Mouse (Mus musculus) mesoderm, embryonic 11.5 days (tissue): ENCODE measurements around the gene Mre11a.
A peak's percentile ranks its signal among the peaks of the same experiment; 100 is the strongest.
"Not testable (repeated sequence)": the region's sequence is repeated elsewhere in the genome, so short reads cannot be mapped to it uniquely, and the experiment has no call there.

Source experiments
- DNase-seq: peaks from one replicate; pipeline ENCODE4 v3.0.0-alpha.2; 2012; ENCODE audit warnings: low read depth, low spot score

Gene Mre11a

DNA sequence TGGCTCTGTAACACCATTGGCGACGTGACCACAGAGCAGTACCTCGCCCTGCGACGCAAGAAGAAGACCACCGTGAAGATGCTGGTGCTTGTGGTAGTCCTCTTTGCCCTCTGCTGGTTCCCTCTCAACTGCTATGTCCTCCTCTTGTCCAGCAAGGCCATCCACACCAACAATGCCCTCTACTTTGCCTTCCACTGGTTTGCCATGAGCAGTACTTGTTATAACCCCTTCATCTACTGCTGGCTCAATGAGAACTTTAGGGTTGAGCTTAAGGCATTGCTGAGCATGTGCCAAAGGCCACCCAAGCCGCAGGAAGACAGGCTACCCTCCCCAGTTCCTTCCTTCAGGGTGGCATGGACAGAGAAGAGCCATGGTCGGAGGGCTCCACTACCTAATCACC lies 83.9 kb downstream of the Mre11a start:
- DNase-seq = no peak

DNA sequence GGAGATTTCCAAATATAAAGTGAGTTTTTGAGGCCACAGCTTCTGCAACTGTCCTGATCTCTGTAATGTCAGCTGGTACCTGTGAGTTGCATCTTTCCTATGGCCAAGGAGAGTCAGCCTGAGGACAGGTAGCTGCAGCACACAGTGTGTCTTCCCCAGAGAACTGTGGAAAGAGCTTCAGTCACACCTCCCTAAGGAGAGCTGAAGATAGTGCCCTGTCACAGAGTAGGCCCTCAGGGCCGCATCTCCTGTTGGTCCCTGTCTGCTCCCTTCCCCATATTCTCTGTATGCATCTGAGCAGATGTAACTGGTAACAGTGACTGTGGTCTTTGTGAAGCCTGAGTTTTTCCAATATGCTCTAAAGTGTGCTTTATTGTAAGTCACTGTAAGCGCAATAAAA lies 85.9 kb downstream of the Mre11a start:
- DNase-seq = no peak

DNA sequence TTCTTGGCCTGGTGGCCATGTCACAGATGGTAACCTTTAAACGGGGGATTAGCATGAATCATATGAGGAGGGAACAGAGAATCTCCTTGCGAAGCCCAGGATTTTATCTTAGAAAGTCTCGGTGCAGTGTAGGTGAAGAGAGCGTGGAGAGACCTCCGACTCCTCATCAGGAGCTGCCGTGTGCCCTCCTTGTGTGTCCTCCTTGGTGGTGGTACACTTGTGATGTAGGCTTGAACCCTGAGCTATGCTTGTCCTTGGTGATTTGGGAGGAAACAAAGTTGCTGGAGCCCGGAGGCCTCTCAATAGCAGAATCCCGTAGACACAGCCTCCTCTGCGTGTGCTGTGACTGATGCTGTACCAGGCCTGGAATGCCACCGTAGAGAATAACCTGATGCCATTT lies 86.3 kb downstream of the Mre11a start:
- DNase-seq = no peak

DNA sequence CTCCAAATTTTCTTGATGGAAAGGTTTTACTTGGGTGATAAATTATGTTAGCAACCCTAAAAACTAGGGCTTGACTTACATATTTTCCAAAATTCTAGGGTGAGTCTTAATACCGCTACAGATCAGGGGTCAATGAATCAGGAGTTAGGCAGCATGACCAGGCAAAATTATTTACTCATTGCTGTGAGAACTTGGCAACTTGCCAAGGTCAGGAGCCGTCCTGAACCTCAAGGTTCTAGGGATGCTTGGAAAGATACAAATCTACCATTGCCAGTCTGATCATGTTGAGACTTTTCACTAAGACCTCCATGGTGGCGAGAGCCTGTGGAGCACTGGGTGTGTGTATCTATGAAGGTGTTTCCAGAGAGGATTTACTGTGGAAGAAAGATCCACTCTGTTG lies 87.1 kb downstream of the Mre11a start:
- DNase-seq = no peak

DNA sequence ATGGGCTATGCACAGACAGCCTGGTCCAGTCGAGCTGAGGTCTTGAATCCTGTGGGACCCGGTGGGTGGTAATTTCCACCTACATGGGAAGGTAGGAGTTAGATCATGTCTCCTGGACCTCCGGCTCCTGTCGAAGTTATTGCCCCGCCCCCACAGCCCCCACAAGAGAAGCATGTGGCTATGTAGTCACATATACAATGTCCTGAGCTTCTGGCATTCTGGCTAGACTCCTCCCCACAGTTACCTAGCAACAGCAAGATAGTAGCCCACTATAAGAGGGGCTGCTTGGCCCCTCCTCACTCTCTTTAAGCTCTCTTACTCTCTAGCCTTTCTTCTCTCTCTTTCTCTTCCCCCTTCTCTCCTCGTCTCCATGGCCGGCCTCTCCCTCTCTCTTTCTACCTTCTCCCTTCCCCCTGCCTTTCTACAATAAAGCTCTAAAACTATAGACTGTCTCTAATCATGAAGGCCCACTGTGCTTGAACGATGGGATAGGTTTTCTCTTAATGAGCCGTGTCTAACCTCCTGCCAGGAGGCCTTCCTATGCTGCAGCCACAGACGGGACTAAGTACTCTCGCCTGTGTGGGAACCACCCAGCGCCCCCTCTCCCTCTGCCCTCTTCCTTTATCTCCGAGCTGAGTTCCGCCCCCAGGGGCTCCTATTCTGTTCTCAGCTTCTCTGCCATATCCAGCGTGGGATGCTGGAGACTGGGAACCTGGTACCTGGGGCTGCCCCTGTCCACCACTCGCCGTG lies 87.9 kb downstream of the Mre11a start:
- DNase-seq = peak; percentile 51

DNA sequence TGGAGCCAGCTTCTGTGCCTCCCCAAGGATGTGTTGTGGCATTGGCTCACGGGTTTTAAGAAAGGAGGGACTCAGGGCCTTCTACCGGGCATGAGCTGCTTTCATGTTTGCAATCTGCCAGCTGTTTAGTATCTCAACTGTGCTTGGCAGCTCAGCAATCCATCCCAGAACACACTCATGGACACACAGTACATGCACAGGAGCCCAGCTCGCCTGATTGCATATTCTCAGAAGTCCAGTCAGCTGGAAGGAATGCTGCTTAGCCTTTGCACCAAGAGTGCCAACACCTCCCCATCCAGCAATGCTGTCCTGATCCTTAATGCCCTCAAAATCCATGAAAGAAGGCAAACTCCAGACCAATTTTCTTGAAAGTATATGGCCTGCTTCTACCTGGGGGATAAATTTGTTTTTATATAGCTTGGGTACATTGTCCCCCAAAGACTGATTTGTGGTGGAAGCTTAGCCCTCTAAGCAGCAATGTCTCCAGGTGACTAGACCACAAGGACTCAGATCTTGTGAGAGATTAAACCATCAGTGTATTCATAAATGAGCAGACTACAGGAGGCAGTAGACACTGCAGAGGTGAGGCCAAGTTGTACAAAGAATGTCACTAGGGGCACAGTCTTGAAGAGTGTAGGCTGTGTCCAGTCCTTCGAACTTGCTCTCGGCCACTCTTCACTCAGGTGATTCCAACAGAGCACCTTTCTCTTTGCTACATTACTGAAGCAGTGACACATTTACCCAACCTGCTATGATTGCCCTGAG lies 91.5 kb downstream of the Mre11a start:
- no peak for DNase-seq

DNA sequence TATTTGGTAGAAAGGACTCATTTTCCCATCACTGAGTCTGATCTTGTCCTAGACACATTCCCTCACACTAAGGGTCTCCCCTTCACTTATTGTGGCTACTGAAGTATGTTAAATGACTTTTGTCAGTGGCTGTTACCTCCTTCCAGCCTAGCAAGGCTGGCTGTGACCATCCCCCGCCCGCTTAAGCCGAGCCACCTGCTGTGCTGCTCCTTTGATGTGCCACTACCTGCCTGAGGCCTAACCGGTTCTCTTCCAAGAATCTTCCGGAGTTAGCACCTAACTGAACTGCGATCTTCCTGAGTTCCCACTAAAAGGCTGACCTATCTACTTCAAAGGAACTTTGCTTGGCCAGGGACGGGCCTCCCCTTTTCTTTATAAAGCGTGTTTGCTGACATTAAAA lies 92.1 kb downstream of the Mre11a start:
- not testable (repeated sequence) for DNase-seq

DNA sequence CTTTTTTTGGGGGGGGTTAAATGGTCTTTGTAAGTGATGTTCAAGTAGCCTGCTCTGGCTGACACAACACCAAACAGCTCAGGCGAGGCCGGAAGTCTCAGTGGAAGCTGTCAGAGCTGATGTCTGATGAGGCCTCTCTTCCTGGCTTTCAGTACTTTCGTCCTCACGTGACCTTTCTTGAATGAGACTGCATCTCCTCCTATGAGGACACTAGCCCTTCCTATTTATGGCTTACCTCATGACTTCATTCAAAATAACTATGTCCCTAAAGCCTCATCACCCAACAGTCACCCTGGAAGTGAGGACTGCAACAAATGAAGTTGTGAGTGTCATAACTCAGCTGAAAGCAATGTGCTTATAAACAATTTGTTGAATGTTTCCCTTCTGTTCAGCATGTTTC lies 100.2 kb downstream of the Mre11a start:
- DNase-seq = no peak

DNA sequence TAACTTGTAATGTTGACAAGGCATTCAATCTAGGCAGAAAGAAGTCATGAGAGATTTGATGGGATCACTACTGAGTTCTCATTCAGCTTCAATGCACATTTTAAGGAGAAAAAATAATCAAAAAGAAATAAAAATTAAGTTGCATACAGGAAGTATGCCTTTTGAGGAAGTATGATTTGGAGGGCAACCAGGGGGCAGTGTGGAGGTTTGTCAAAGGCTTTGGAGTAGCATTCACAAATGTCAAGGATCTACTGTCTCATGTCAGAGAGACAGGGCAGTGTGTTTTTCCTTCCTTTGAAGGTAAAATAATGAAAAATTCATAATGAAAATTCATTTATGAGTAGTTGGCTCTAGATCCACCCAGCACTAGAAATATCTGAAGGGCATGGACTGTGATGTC lies 100.7 kb downstream of the Mre11a start:
- no peak for DNase-seq

DNA sequence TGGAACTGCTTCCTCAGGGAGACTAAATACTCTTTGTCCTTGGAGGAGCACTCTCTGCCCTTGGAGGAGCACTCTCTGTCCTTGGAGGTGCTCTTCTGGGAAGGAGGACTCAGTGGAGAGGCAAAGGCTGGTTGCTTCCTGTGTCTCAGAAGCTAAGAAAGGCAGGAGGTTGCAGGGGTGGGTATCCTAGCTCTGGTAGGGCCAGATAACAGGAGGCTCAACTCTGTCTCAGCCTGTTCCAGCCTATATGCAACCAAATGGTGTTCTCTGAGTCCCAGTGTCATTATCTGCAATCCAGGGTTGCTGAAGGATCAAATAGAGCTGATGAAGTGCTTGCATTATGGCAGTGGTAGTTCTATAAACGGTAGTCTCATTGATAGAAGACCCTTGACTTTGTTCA lies 101.5 kb downstream of the Mre11a start:
- DNase-seq = no peak
